Mouse (Mus musculus): Measurements from ENCODE around the gene Trak2.

- TF ChIP-seq POLR2A (IDR thresholded peaks at IDR 0.05; ENCODE audit: borderline replicate concordance, extremely low read depth, insufficient read depth, insufficient read length, poor library complexity, severe bottlenecking), result no peak
- no peak for TF ChIP-seq CTCF (IDR thresholded peaks at IDR 0.05; ENCODE audit: borderline replicate concordance, extremely low read depth, insufficient read depth, insufficient read length)
These were observed 21.4 kb downstream of the Trak2 start for GRCm38 (mm10) chr1:58951841-58952240.
